Comparison of ENCODE assay signal across 16 mouse cellular contexts in the genomic region with DNA sequence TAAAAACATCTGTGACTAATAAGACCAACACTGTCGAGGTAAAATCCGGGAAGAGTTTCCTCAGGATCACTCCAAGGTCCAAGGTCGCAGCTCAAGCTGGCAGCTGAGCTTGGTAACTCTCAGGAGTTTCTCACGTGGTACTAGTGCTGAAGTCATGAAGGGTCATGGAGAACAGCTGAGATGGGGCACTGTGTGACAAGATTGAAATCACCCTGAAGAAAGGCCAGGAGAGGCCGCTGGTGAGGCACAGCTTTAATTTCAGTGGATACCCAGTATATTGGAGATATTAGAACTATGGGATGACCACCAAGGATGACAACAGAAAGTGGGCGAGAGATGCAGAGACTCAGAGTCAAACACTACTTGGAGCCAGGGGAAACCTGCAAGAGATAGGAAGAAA. TPM values are rescaled to one million over a fixed set of nuclear protein-coding genes. Genes with fewer than 3 reads are reported as not detected.
DNase-seq lines count a peak whose midpoint lies in the region; ATAC-seq and TF ChIP-seq lines count a peak whose summit lies in the region.
"Had no signal": no experiment of that assay in that cellular context is flagged by ENCODE, and none has a peak within 500 bp of the region (broad histone marks: within the 10 kb centered on the region; RNA-seq: fewer than 3 reads in every experiment).

No protein-coding gene starts in this region.

- H3K4me3 ChIP-seq in kidney, adult 2 months (ENCODE audit: insufficient read depth, low read depth, low read length) = no peak overlapping the region
- no peak overlapping the region for H3K4me3 ChIP-seq in kidney, embryonic 16.5 days (ENCODE audit: low read length)
- H3K4me3 ChIP-seq in lung, postnatal 0 days (ENCODE audit: low read depth, low read length) = no peak overlapping the region
- H3K4me3 ChIP-seq: limb, embryonic 13.5 days; megakaryocyte, embryonic 14.5 days had no signal

- TF ChIP-seq POLR2A in kidney, adult 2 months (IDR thresholded peaks at IDR 0.05; ENCODE audit: low read depth, low read length) = no peak

- no peak overlapping the region for H3K27ac ChIP-seq in kidney, adult 2 months (ENCODE audit: insufficient read depth, low read depth, low read length)
- H3K27ac ChIP-seq in kidney, embryonic 16.5 days (ENCODE audit: low read length) = no peak overlapping the region
- H3K27ac ChIP-seq in lung, postnatal 0 days (ENCODE audit: low read length) = no peak overlapping the region
- H3K27ac ChIP-seq: hindbrain, postnatal 0 days; limb, embryonic 13.5 days had no signal

- peak; percentile 44 for TF ChIP-seq CTCF in kidney, adult 2 months (conservative IDR thresholded peaks at IDR 0.05; ENCODE audit: insufficient read depth, insufficient read length, low read depth, low read length)
- TF ChIP-seq CTCF in lung, postnatal 0 days (IDR thresholded peaks at IDR 0.05) = peak; percentile 22

- peak; percentile 64 for DNase-seq in kidney, adult 2 months
- peak; percentile 15 for DNase-seq in NIH3T3 (ENCODE audit: low read depth)
- DNase-seq in adrenal gland, postnatal 36 days = peak; percentile 55 to 57
- peak; percentile 8 for DNase-seq in lung, postnatal 0 days (ENCODE audit: low spot score)
- no peak for DNase-seq in cerebellum, adult 11 months
- no peak for DNase-seq in layer of hippocampus, adult 8-10 months (ENCODE audit: low spot score in 2 of 2)
- no peak for DNase-seq in urinary bladder, postnatal 4 days (ENCODE audit: low spot score in 2 of 2)
- DNase-seq: gastrocnemius, postnatal 10 days had no signal

- H3K27me3 ChIP-seq in kidney, adult 2 months (replicated peaks; ENCODE audit: control insufficient read depth, insufficient read depth, low read length) = no peaks in the 10 kb centered on the region
- H3K27me3 ChIP-seq in kidney, embryonic 16.5 days (ENCODE audit: insufficient read depth, low read length) = no peaks in the 10 kb centered on the region
- no peaks in the 10 kb centered on the region for H3K27me3 ChIP-seq in lung, postnatal 0 days (replicated peaks; ENCODE audit: insufficient read depth, low read length)
- H3K27me3 ChIP-seq: limb, embryonic 13.5 days had no signal

- 41% methylated on average over 6 of the region's 6 CpGs for WGBS in kidney, adult 2 months
- WGBS in kidney, embryonic 16.5 days = 43% methylated on average over 6 of the region's 6 CpGs
- WGBS in lung, postnatal 0 days = 41% methylated on average over 6 of the region's 6 CpGs

- no peak for ATAC-seq in kidney, embryonic 16.5 days (ENCODE audit: low FRiP score, low TSS enrichment)
- no peak for ATAC-seq in lung, postnatal 0 days
- ATAC-seq: hindbrain, postnatal 0 days had no signal

- TF ChIP-seq EP300 in lung, postnatal 0 days (IDR thresholded peaks at IDR 0.05) = no peak

- no peaks in the 10 kb centered on the region for H3K36me3 ChIP-seq in kidney, adult 2 months (ENCODE audit: control insufficient read depth, insufficient read depth, low read length)
- H3K36me3 ChIP-seq in kidney, embryonic 16.5 days (ENCODE audit: insufficient read depth, low read length) = no peaks in the 10 kb centered on the region
- no peaks in the 10 kb centered on the region for H3K36me3 ChIP-seq in lung, postnatal 0 days (ENCODE audit: insufficient read depth, low read length)
- H3K36me3 ChIP-seq: limb, embryonic 13.5 days had no signal

- no peaks in the 10 kb centered on the region for H3K4me1 ChIP-seq in kidney, adult 2 months (ENCODE audit: control insufficient read depth, insufficient read depth, low read length)
- no peaks in the 10 kb centered on the region for H3K4me1 ChIP-seq in kidney, embryonic 16.5 days (ENCODE audit: insufficient read depth, low read length)
- no peaks in the 10 kb centered on the region for H3K4me1 ChIP-seq in lung, postnatal 0 days (ENCODE audit: insufficient read depth, low read depth, low read length)
- H3K4me1 ChIP-seq: limb, embryonic 13.5 days; megakaryocyte, embryonic 14.5 days had no signal

- no peak overlapping the region for H3K9ac ChIP-seq in kidney, embryonic 16.5 days (replicated peaks; ENCODE audit: low read length)
- H3K9ac ChIP-seq in lung, postnatal 0 days (replicated peaks; ENCODE audit: low read depth) = no peak overlapping the region
- H3K9ac ChIP-seq: limb, embryonic 13.5 days had no signal

- no peak overlapping the region for H3K4me2 ChIP-seq in kidney, embryonic 16.5 days (replicated peaks; ENCODE audit: low read depth, low read length)
- no peak overlapping the region for H3K4me2 ChIP-seq in lung, postnatal 0 days (replicated peaks; ENCODE audit: low read depth, low read length)
- H3K4me2 ChIP-seq: limb, embryonic 13.5 days had no signal

- H3K9me3 ChIP-seq in kidney, embryonic 16.5 days (ENCODE audit: low read length) = no peaks in the 10 kb centered on the region
- H3K9me3 ChIP-seq in lung, postnatal 0 days (ENCODE audit: low read length) = no peaks in the 10 kb centered on the region
- H3K9me3 ChIP-seq: megakaryocyte, embryonic 14.5 days had no signal

RNA-seq across cellular contexts. Expression of a gene that starts 7.4 kb away (rescaled TPM):
- 0.03 TPM in 2 replicates for polyA plus RNA-seq in kidney, adult 2 months (2012; rRNA removed)
- polyA plus RNA-seq in kidney, embryonic 16.5 days (2015; fragmentation: Nextera tagmentation; extraction: Ambion mirVana) = not detected in 2 replicates
- under 1 TPM in 1 of 2 experiments, not detected in 1; 0.46 TPM for total RNA-seq in adrenal gland, postnatal 36 days (2021)
- polyA plus RNA-seq in lung, postnatal 0 days (2015; fragmentation: Nextera tagmentation; extraction: Ambion mirVana) = 0.06 and 0.07 TPM in 2 replicates
- 1 to 10 TPM; 1.2 to 4.3 (median 2.7) TPM for total RNA-seq in layer of hippocampus, adult 8-10 months (2022)
- total RNA-seq: gastrocnemius, postnatal 10 days had no signal
- polyA plus RNA-seq: heart, embryonic 16.5 days; limb, embryonic 13.5 days; small intestine, adult 2 months had no signal

RNA-seq across cellular contexts. Expression of a gene that starts 32.0 kb away (rescaled TPM):
- polyA plus RNA-seq in kidney, adult 2 months (2012; rRNA removed) = not detected in 2 replicates
- polyA plus RNA-seq in kidney, embryonic 16.5 days (2015; fragmentation: Nextera tagmentation; extraction: Ambion mirVana) = 0.06 TPM in 1 of 2 replicates, not detected in the other
- total RNA-seq in adrenal gland, postnatal 36 days (2021) = not detected
- polyA plus RNA-seq in lung, postnatal 0 days (2015; fragmentation: Nextera tagmentation; extraction: Ambion mirVana) = 21.5 and 29.4 TPM in 2 replicates
- 100 to 1,000 TPM; 114 to 176 (median 137) TPM for total RNA-seq in layer of hippocampus, adult 8-10 months (2022)

RNA-seq across cellular contexts. Expression of a gene that starts 35.9 kb away (rescaled TPM):
- 0.06 TPM in 1 of 2 replicates, not detected in the other for polyA plus RNA-seq in kidney, adult 2 months (2012; rRNA removed)
- polyA plus RNA-seq in kidney, embryonic 16.5 days (2015; fragmentation: Nextera tagmentation; extraction: Ambion mirVana) = 0.31 TPM in 1 of 2 replicates, not detected in the other
- not detected for total RNA-seq in adrenal gland, postnatal 36 days (2021)
- 0.42 and 0.88 TPM in 2 replicates for polyA plus RNA-seq in lung, postnatal 0 days (2015; fragmentation: Nextera tagmentation; extraction: Ambion mirVana)
- under 1 TPM in 1 of 4 experiments, not detected in 3; 0.29 TPM for total RNA-seq in layer of hippocampus, adult 8-10 months (2022)
- total RNA-seq: gastrocnemius, postnatal 10 days; hindbrain, postnatal 0 days; layer of hippocampus, postnatal 25 days had no signal
- polyA plus RNA-seq: cortical plate, adult 2 months; hindbrain, postnatal 0 days; limb, embryonic 13.5 days; small intestine, adult 2 months had no signal

Comparison
In these comparisons a context has a peak if more than half of its experiments do, and no peak if none do; other contexts are left out.
1. DNase-seq: peak in kidney, adult 2 months (single experiment), NIH3T3 (single experiment), adrenal gland, postnatal 36 days (2 of 2) and lung, postnatal 0 days (single experiment); none in cerebellum, adult 11 months (single experiment), layer of hippocampus, adult 8-10 months (0 of 2) and urinary bladder, postnatal 4 days (0 of 2).
2. RNA of a gene that starts 32.0 kb away (polyA plus RNA-seq): 21.5 to 29.4 TPM in lung, postnatal 0 days; not detected in kidney, adult 2 months and 0.06 TPM in kidney, embryonic 16.5 days; every median in the first group is over 10 times any median in the second.